Mouse (Mus musculus) stomach, embryonic 15.5 days (tissue): ENCODE measurements around the gene Tmem132b. TPM values are rescaled to one million over a fixed set of nuclear protein-coding genes. Genes with fewer than 3 reads are reported as not detected.

Experiments used
- ATAC-seq: fragments of 200-750 bp; cut with Nextera tagmentation; 2 replicates; pipeline ENCODE4 v1.8.0; 2017; ENCODE audit warnings: low read depth, moderate number of reproducible peaks, moderate TSS enrichment; ENCODE audit not compliant: insufficient read depth, low FRiP score
- H3K27ac ChIP-seq: fragments of 300-500 bp; sonication (generic); 2 replicates; pipeline ENCODE4 v1.5.1; 2015; ENCODE audit warnings: mild to moderate bottlenecking, inconsistent platforms
- H3K27me3 ChIP-seq: fragments of 300-500 bp; sonication (generic); replicated peaks from 2 replicates; pipeline ENCODE4 v1.6.1; 2015; ENCODE audit warnings: inconsistent platforms
- H3K36me3 ChIP-seq: fragments of 300-500 bp; sonication (generic); 2 replicates; pipeline ENCODE4 v1.6.1; 2015; ENCODE audit warnings: inconsistent platforms
- H3K4me1 ChIP-seq: fragments of 300-500 bp; sonication (generic); 2 replicates; pipeline ENCODE4 v1.6.1; 2015; ENCODE audit warnings: inconsistent platforms
- H3K4me2 ChIP-seq: fragments of 300-500 bp; sonication (generic); 2 replicates; pipeline ENCODE4 v1.6.1; 2015; ENCODE audit warnings: mild to moderate bottlenecking, inconsistent platforms
- H3K4me3 ChIP-seq: fragments of 300-500 bp; sonication (generic); replicated peaks from 2 replicates; pipeline ENCODE4 v1.5.1; 2015; ENCODE audit warnings: inconsistent platforms
- H3K9ac ChIP-seq: fragments of 300-500 bp; sonication (generic); 2 replicates; pipeline ENCODE4 v1.6.1; 2015; ENCODE audit warnings: inconsistent platforms
- H3K9me3 ChIP-seq: fragments of 300-500 bp; sonication (generic); 2 replicates; pipeline ENCODE4 v1.6.1; 2016; ENCODE audit warnings: inconsistent platforms
- WGBS: fragments of 180-500 bp; shearing (Covaris S2); methylation state at CpG from one replicate; pipeline ENCODE4 v1.1.7; 2015; 5-methylcytosine and 5-hydroxymethylcytosine counted together
- polyA plus RNA-seq: library from polyadenylated mRNA; unstranded; fragments of >200 nt; fragmentation: Nextera tagmentation; extraction: Ambion mirVana; gene quantifications from 2 replicates; pipeline ENCODE4 v1.2.1, GENCODE M21; 2015

Gene Tmem132b
- polyA plus RNA-seq, 1 experiment from 2014 or later: 0.62 TPM

GRCm38 (mm10) chr5:125520930-125521590 is 10.5 kb upstream of the Tmem132b start:
- no peak overlapping the region for H3K4me2 ChIP-seq
- H3K9me3 ChIP-seq: no peaks in the 10 kb centered on the region
- 23% methylated on average over 15 of the region's 15 CpGs for WGBS
- no peaks in the 10 kb centered on the region for H3K4me1 ChIP-seq
- H3K36me3 ChIP-seq: peaks cover 10% of the 10 kb centered on the region; the same call in 1 of the 2 replicates
- H3K27me3 ChIP-seq: no peaks in the 10 kb centered on the region
- no peak overlapping the region for H3K9ac ChIP-seq
- no peak for ATAC-seq
- H3K27ac ChIP-seq: no peak overlapping the region
- no peak overlapping the region for H3K4me3 ChIP-seq

- Histone ChIP-seq H3K9me3 (no peaks in the 10 kb centered on the region), H3K27ac (no peak overlapping the region), H3K9ac (no peak overlapping the region), H3K36me3 (no peaks in the 10 kb centered on the region), H3K4me3 (no peak overlapping the region), H3K4me1 (no peaks in the 10 kb centered on the region), H3K4me2 (no peak overlapping the region), H3K27me3 (no peaks in the 10 kb centered on the region)
- ATAC-seq: 0 out of 2 replicates have a peak, but pooled peaks have one; percentile 32
- 71% methylated on average over 2 of the region's 2 CpGs for WGBS
These were observed 8.2 kb upstream of the Tmem132b start for GRCm38 (mm10) chr5:125523361-125523760.

- H3K9ac ChIP-seq: no peak overlapping the region
- 51% methylated on average over 5 of the region's 5 CpGs for WGBS
- H3K4me3 ChIP-seq: no peak overlapping the region
- H3K4me2 ChIP-seq: no peak overlapping the region
- no peaks in the 10 kb centered on the region for H3K9me3 ChIP-seq
- no peaks in the 10 kb centered on the region for H3K36me3 ChIP-seq
- H3K27ac ChIP-seq: no peak overlapping the region
- peaks cover 18% of the 10 kb centered on the region for H3K27me3 ChIP-seq
- H3K4me1 ChIP-seq: no peaks in the 10 kb centered on the region
- no peak for ATAC-seq
These were observed 6.1 kb upstream of the Tmem132b start for GRCm38 (mm10) chr5:125525516-125525915.

- ATAC-seq: no peak
- Histone ChIP-seq H3K9ac (no peak overlapping the region), H3K9me3 (no peaks in the 10 kb centered on the region), H3K27ac (no peak overlapping the region), H3K36me3 (no peaks in the 10 kb centered on the region), H3K4me3 (no peak overlapping the region), H3K4me2 (no peak overlapping the region), H3K27me3 (peaks cover 26% of the 10 kb centered on the region), H3K4me1 (no peaks in the 10 kb centered on the region)
- WGBS: 70% methylated on average over 4 of the region's 4 CpGs
These were observed 5.1 kb upstream of the Tmem132b start for GRCm38 (mm10) chr5:125526464-125526863.

GRCm38 (mm10) chr5:125529109-125529508 is 2.5 kb upstream of the Tmem132b start:
- no peak overlapping the region for H3K4me3 ChIP-seq
- no peak for ATAC-seq
- H3K36me3 ChIP-seq: no peaks in the 10 kb centered on the region
- peaks cover 14% of the 10 kb centered on the region for H3K4me1 ChIP-seq
- WGBS: 6% methylated on average over 5 of the region's 5 CpGs
- H3K9ac ChIP-seq: no peak overlapping the region
- no peaks in the 10 kb centered on the region for H3K9me3 ChIP-seq
- no peak overlapping the region for H3K4me2 ChIP-seq
- no peak overlapping the region for H3K27ac ChIP-seq
- H3K27me3 ChIP-seq: peaks cover 52% of the 10 kb centered on the region

GRCm38 (mm10) chr5:125532191-125532544 is 594 bp downstream of the Tmem132b start:
- 0% methylated on average over 30 of the region's 30 CpGs for WGBS

GRCm38 (mm10) chr5:125532545-125533224 is 1.1 kb downstream of the Tmem132b start:
- Histone ChIP-seq H3K4me3 (peak overlapping the region; percentile 44), H3K9me3 (no peaks in the 10 kb centered on the region), H3K4me1 (peaks cover 20% of the 10 kb centered on the region), H3K4me2 (peak overlapping the region; percentile 86), H3K27ac (no peak overlapping the region), H3K27me3 (peaks cover 77% of the 10 kb centered on the region), H3K9ac (0 out of 2 replicates have a peak overlapping the region, but pooled peaks have one; percentile 4), H3K36me3 (no peaks in the 10 kb centered on the region)
- no peak for ATAC-seq
- WGBS: under 1% methylated on average over 64 of the region's 64 CpGs

More at GRCm38 (mm10) chr5:125532191-125532544, 594 bp downstream of the Tmem132b start:
- Histone ChIP-seq H3K4me3 (peak overlapping the region; percentile 44), H3K9me3 (no peaks in the 10 kb centered on the region), H3K27me3 (peaks cover 77% of the 10 kb centered on the region), H3K4me2 (peak overlapping the region; percentile 86), H3K4me1 (peaks cover 20% of the 10 kb centered on the region), H3K9ac (0 out of 2 replicates have a peak overlapping the region, but pooled peaks have one; percentile 4), H3K27ac (no peak overlapping the region), H3K36me3 (no peaks in the 10 kb centered on the region)
- ATAC-seq: peak; percentile 77

- H3K9me3 ChIP-seq: no peaks in the 10 kb centered on the region
- no peak for ATAC-seq
- no peaks in the 10 kb centered on the region for H3K36me3 ChIP-seq
- H3K4me2 ChIP-seq: peak overlapping the region; percentile 86
- H3K9ac ChIP-seq: no peak overlapping the region
- no peak overlapping the region for H3K27ac ChIP-seq
- H3K4me3 ChIP-seq: peak overlapping the region; percentile 44
- peaks cover 20% of the 10 kb centered on the region for H3K4me1 ChIP-seq
- WGBS: 2% methylated on average over 24 of the region's 24 CpGs
- H3K27me3 ChIP-seq: peaks cover 77% of the 10 kb centered on the region
These were observed 1.8 kb downstream of the Tmem132b start for GRCm38 (mm10) chr5:125533225-125533900.

GRCm38 (mm10) chr5:125534168-125534610 is 2.6 kb downstream of the Tmem132b start:
- H3K36me3 ChIP-seq: no peaks in the 10 kb centered on the region

GRCm38 (mm10) chr5:125534611-125535324 is 3.2 kb downstream of the Tmem132b start:
- Histone ChIP-seq H3K36me3 (no peaks in the 10 kb centered on the region), H3K27ac (no peak overlapping the region), H3K4me2 (peak overlapping the region; percentile 16; the same call in 1 of the 2 replicates), H3K27me3 (peaks cover 64% of the 10 kb centered on the region), H3K9me3 (no peaks in the 10 kb centered on the region), H3K4me1 (peaks cover 20% of the 10 kb centered on the region), H3K9ac (no peak overlapping the region), H3K4me3 (no peak overlapping the region)
- ATAC-seq: no peak
- 4% methylated on average over 26 of the region's 26 CpGs for WGBS

More at GRCm38 (mm10) chr5:125534168-125534610, 2.6 kb downstream of the Tmem132b start:
- no peak overlapping the region for H3K27ac ChIP-seq
- H3K4me3 ChIP-seq: no peak overlapping the region; the same call in 1 of the 2 replicates
- no peak for ATAC-seq
- peaks cover 20% of the 10 kb centered on the region for H3K4me1 ChIP-seq
- H3K4me2 ChIP-seq: no peak overlapping the region
- 10% methylated on average over 7 of the region's 7 CpGs for WGBS
- no peak overlapping the region for H3K9ac ChIP-seq
- H3K9me3 ChIP-seq: no peaks in the 10 kb centered on the region
- H3K27me3 ChIP-seq: peaks cover 70% of the 10 kb centered on the region

GRCm38 (mm10) chr5:125545090-125545489 is 13.5 kb downstream of the Tmem132b start:
- Histone ChIP-seq H3K36me3 (no peaks in the 10 kb centered on the region), H3K9ac (no peak overlapping the region), H3K4me1 (no peaks in the 10 kb centered on the region), H3K4me3 (no peak overlapping the region), H3K27ac (no peak overlapping the region), H3K4me2 (no peak overlapping the region), H3K9me3 (no peaks in the 10 kb centered on the region), H3K27me3 (no peaks in the 10 kb centered on the region)
- no peak for ATAC-seq
- 85% methylated on average over 2 of the region's 2 CpGs for WGBS
